Mouse (Mus musculus) liver, adult (tissue): ENCODE results near the gene Myo1g.

Experiments
- GATA4 ChIP-seq: IDR thresholded peaks from 2 replicates; pipeline ENCODE4 v1.6.1; 2014; ENCODE audit warnings: mild to moderate bottlenecking, low read length; ENCODE audit not compliant: insufficient replicate concordance

Myo1g gene

GRCm38 (mm10) chr11:6481669-6482185 is 39.0 kb downstream of the Myo1g start:
- TF ChIP-seq GATA4, result no peak

DNA sequence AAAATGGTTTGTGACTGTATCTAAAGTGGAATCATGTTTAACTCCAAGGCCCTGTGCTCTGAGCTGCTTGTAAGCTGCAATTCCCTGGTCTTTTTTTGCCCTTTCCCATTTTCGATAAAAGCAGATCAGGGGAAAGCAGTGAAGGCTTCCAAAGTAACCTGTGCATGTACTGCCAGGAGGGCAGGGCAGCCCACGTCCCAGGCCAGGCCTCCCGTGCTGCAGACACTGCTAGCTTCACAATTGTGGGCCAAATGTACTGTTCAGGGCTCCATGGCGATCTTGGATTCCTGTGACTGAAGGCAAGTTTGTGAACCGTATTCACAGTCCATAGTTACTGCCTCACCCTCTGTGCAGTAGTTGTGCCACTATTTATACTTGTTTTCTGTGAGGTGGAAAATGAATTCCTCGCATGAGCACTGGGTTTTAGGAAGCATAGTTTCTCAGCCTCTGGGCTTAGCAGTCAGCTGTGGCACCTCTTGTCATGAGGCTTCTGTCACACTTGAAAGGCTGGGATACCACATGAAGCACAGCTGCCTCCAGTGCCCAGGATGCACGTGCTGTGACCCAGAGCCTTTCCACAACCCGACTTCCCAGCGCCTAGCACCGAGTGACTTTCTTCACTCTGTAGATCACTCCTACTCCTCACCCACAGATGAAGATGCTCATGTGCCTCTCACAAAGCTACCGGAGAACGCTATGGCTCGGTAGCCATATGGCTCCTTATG is 39.9 kb downstream of the Myo1g start:
- no peak for TF ChIP-seq GATA4

GRCm38 (mm10) chr11:6480191-6480590 is 40.6 kb downstream of the Myo1g start:
- TF ChIP-seq GATA4, result no peak

GRCm38 (mm10) chr11:6479231-6479630 is 41.5 kb downstream of the Myo1g start:
- no peak for TF ChIP-seq GATA4

GRCm38 (mm10) chr11:6477350-6477749 is 43.4 kb downstream of the Myo1g start:
- TF ChIP-seq GATA4, result no peak

DNA sequence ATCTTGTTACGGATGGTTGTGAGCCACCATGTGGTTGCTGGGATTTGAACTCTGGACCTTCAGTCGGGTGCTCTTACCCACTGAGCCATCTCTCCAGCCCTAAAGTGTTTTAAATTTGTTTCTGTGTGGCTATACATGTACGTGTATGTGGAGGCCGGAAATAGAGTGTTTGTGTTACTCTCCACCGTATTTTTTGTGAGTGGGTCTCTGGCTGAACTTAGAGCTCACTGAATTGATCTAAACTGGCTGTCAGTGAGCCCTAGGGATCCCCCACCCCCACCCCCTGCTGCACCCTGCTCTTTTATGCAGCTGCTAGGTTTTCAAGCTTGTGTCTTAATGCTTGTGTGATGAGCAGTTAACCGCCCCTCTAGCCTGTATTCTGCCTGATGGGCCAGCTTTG is 43.9 kb downstream of the Myo1g start:
- no peak for TF ChIP-seq GATA4

GRCm38 (mm10) chr11:6475867-6476484 is 44.8 kb downstream of the Myo1g start, which contains the start of gene Purb:
Gene Purb, minus strand, starts transcription at chr11:6475917.
- TF ChIP-seq GATA4, result no peak

DNA sequence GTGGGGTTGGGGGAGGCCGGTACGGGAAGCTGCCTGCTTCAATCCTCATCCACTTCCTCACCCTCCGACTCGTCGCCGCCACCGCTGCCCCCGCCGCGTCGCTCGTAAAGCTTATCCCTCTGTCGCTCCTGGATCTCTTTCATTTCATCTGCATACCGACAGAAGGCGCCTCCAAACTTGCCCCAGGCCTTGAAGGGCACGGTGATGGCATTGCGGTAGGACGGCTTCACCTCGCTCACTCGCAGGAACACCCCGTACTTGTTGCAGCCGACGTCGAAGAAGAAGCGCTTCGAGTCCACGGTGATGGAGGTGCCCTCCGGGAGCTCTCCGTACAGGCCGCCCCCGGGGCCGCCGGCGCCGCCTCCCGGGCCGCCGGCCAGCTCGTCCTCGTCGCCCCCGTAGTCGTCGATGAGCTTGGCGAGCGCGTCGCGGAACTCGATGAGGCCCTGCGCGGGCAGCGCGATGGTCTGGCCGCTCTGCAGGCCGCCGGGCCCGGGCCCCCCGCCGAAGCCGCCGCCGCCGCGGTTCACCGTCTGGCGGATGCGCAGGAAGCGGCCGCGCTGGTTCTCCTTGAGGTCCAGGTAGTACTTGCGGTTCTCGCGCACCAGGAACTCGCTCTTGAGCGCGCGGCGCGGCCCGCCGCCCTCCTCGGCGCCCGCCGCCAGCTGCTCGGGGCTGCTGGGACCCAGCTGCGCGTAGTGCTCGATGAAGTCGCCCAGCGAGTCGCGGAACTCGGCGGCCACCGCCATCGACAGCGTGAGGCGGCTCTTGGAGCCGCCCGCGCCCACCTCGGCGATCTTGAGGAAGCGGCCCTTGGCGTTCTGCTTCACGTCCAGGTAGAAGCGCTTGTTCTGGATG is 45.7 kb downstream of the Myo1g start:
- TF ChIP-seq GATA4, result no peak

- TF ChIP-seq GATA4, result no peak
Measured at GRCm38 (mm10) chr11:6474381-6474780, 46.4 kb downstream of the Myo1g start.

- no peak for TF ChIP-seq GATA4
Measured at GRCm38 (mm10) chr11:6472076-6472475, 48.7 kb downstream of the Myo1g start.

DNA sequence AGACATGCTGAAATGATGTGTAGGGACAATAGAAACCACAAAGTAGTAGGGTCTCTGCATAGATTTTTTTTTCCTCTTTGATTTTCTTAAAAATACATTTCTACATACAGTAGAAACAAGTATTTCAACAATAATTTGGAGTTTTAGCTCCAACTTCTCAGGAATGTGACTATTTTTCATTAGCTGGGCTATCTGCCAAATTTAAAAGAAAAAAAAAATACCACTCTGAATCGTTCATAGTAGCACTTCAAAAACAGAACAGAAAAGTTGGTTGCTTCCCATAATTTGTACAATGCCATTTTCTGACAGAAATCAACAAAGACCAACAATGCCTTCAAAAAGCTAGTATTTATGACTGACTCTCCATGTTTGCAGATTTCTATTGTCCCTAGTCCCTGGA is 49.3 kb downstream of the Myo1g start:
- no peak for TF ChIP-seq GATA4

- TF ChIP-seq GATA4, result no peak
Measured at GRCm38 (mm10) chr11:6471054-6471453, 49.7 kb downstream of the Myo1g start.

DNA sequence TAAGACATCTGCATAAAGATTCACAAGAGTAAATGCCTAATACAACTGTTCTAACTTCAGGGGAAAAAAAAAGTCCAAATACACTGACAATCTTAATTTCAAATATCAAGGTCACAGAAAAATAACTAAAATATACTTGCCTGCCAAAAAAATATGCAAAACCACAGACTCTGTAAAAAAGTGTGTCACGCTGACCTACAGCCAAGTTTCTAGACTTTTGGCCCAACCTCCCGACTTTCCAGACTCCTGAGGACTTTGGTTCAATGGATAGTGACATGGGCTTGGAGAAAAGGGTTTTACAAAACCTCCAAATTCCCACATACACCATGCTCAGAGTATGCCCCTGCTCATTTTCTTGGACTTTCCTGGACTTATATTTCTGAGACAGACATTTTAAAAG is 52.2 kb downstream of the Myo1g start:
- no peak for TF ChIP-seq GATA4

- no peak for TF ChIP-seq GATA4
Measured at GRCm38 (mm10) chr11:6465122-6465521, 55.6 kb downstream of the Myo1g start.

DNA sequence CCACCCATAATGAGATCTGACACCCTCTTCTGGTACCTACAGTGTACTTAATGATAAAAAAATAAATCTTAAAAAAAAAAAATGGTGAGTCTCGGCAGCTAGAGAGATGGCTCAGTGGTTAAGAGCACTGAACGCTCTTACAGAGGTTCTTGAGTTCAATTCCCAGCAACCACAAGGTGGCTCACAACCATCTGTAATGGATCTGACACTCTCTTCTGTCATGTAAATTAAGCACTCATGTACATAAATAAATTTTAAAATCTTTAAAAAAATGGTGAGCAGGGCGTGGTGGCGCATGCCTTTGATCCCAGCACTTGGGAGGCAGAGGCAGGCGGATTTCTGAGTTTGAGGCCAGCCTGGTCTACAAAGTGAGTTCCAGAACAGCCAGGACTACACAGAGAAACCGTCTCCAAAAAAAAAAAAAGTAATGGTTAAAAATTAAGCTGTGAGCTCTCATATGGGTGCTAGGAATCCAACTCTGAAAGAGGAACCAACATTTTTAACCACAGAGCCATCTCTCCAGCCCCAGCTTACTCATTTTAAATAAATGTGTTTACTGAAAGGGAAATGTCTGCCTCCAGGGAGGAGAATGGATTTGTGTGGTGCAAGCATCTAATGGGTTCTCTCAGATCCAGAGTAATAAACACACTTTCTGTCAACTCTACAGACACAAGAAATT is 57.5 kb downstream of the Myo1g start:
- no peak for TF ChIP-seq GATA4
